Mouse (Mus musculus): ENCODE measurements at regions not wholly inside any gene's neighbourhood (a gene's known extent, or its start where the extent isn't known, plus 50 kb on each side); places are given as distances from the start of the nearest gene placed in this dataset.

DNA sequence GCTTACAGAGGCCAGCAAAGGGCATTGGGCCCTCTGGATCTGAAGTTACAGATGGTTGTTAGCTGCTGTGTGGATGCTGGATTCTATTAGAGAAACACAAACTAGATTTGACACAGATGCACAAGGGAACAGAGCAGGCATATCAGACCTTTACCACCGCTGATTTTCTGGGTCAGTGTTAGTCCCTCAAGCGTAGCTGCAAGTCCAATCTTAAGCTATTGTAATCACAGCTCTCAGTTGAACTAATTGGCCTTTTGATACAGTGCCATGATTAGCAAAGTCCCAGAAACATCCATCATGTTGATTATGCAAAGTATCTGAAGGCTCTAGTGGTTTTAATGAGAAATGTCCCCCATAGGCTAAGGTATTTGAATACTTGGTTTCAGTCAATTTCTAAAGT lies 54.2 kb upstream of the Plppr5 start:
- no peaks in the 10 kb centered on the region for H3K27me3 ChIP-seq (replicated peaks; ENCODE audit: control insufficient read depth, insufficient read depth, low read length)
- WGBS: 31% methylated on average over 2 of the region's 2 CpGs
- H3K27ac ChIP-seq (ENCODE audit: low read depth, low read length): no peak overlapping the region
- H3K4me3 ChIP-seq (ENCODE audit: low read length): no peak overlapping the region
- H3K9me3 ChIP-seq (ENCODE audit: control insufficient read depth, low read length): no peaks in the 10 kb centered on the region
- no peaks in the 10 kb centered on the region for H3K4me1 ChIP-seq (ENCODE audit: control insufficient read depth, insufficient read depth, low read depth, low read length)
- H3K4me2 ChIP-seq (ENCODE audit: low read length): no peak overlapping the region
- H3K9ac ChIP-seq (ENCODE audit: low read depth, low read length): no peak overlapping the region
- peak; percentile 37; the same call in 1 of the 2 replicates for ATAC-seq
- H3K36me3 ChIP-seq (ENCODE audit: control insufficient read depth, insufficient read depth, low read length): no peaks in the 10 kb centered on the region

- Histone ChIP-seq H3K27ac (ENCODE audit: low read depth, low read length) (no peak overlapping the region), H3K36me3 (ENCODE audit: control insufficient read depth, insufficient read depth, low read length) (no peaks in the 10 kb centered on the region), H3K9me3 (ENCODE audit: control insufficient read depth, low read length) (no peaks in the 10 kb centered on the region), H3K4me1 (ENCODE audit: control insufficient read depth, insufficient read depth, low read depth, low read length) (no peaks in the 10 kb centered on the region), H3K4me2 (ENCODE audit: low read length) (no peak overlapping the region), H3K4me3 (ENCODE audit: low read length) (no peak overlapping the region), H3K9ac (ENCODE audit: low read depth, low read length) (no peak overlapping the region), H3K27me3 (replicated peaks; ENCODE audit: control insufficient read depth, insufficient read depth, low read length) (no peaks in the 10 kb centered on the region)
- ATAC-seq: no peak
These were observed 66.5 kb upstream of the Plppr5 start for GRCm38 (mm10) chr3:117508090-117508489.

DNA sequence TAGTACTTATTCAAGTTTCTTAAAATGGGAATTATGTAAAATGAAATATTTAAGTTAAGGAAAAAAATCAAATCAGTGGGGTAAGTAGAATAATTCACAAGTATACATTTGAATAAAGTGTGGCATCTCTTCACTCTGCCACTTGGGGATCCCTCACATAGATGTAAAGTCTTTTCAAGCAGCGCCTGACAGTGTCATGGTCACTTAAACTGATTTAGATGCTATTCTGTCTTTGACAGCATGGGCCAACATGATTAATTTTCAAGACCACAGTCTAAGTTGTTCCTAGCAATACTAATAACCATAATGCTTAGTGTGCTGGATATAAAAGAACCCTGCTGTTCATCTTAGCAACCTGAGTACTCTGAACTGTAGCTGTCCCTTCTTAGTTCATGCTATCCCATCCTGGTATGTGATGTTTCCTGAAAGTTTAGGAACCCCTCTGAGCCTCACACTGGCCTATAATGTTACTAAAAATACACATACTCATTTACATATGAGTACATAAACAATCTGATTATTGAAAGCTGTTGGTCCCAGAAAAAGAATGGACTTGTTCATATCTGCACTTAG lies 68.4 kb upstream of the Plppr5 start:
- Histone ChIP-seq H3K4me2 (ENCODE audit: low read length) (no peak overlapping the region), H3K4me1 (ENCODE audit: control insufficient read depth, insufficient read depth, low read depth, low read length) (no peaks in the 10 kb centered on the region), H3K9me3 (ENCODE audit: control insufficient read depth, low read length) (no peaks in the 10 kb centered on the region), H3K27ac (ENCODE audit: low read depth, low read length) (no peak overlapping the region), H3K9ac (ENCODE audit: low read depth, low read length) (no peak overlapping the region), H3K4me3 (ENCODE audit: low read length) (no peak overlapping the region), H3K36me3 (ENCODE audit: control insufficient read depth, insufficient read depth, low read length) (no peaks in the 10 kb centered on the region), H3K27me3 (replicated peaks; ENCODE audit: control insufficient read depth, insufficient read depth, low read length) (no peaks in the 10 kb centered on the region)
- no peak for ATAC-seq
- WGBS: 27% methylated on average over 1 of the region's 1 CpGs

- H3K27me3 ChIP-seq (replicated peaks; ENCODE audit: control insufficient read depth, insufficient read depth, low read length): no peaks in the 10 kb centered on the region
- no peaks in the 10 kb centered on the region for H3K36me3 ChIP-seq (ENCODE audit: control insufficient read depth, insufficient read depth, low read length)
- H3K27ac ChIP-seq (ENCODE audit: low read depth, low read length): no peak overlapping the region
- no peaks in the 10 kb centered on the region for H3K9me3 ChIP-seq (ENCODE audit: control insufficient read depth, low read length)
- H3K4me3 ChIP-seq (ENCODE audit: low read length): no peak overlapping the region
- no peak for ATAC-seq
- H3K9ac ChIP-seq (ENCODE audit: low read depth, low read length): no peak overlapping the region
- WGBS: 18% methylated on average over 5 of the region's 5 CpGs
- H3K4me1 ChIP-seq (ENCODE audit: control insufficient read depth, insufficient read depth, low read depth, low read length): no peaks in the 10 kb centered on the region
- H3K4me2 ChIP-seq (ENCODE audit: low read length): no peak overlapping the region
These were observed 73.5 kb upstream of the Plppr5 start for GRCm38 (mm10) chr3:117501107-117501506.

DNA sequence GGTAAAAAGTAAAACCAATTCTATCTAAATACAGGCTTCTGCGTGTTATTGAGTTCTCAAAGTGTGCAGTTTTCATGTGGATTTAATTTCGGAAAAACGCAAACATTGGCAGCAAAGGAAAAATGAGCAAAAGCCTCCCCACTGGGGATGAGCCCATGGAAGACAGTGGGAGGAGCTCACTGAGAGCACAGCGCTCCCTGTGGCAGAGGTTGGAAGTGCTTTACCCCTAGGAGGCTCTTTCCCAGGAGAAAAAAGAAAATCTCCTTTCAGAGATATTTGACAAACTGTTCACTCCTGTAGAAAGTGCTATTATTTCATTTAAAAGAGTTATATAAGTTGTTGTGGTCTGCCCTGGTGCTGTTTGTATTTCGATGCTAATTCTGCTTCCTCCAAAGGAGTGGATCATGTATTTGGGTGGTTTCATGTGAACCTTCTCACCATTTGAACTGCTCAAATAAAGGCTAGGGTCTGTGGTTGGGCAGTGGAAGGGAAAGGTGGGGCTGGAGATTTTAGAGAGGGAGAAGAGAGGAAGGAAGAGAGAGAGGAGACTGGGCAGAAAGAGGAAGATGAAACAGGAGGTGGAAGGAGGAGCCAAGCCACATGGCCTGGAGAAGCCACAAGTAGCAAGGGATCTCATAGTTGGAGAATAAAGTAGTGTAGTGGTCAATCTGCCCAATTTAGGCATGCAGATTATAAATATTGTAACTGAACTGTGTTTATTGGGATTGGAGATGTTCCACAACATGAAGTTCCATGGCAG lies 76.3 kb upstream of the Plppr5 start:
- Histone ChIP-seq H3K27ac (ENCODE audit: low read depth, low read length) (no peak overlapping the region), H3K9ac (ENCODE audit: low read depth, low read length) (no peak overlapping the region), H3K4me2 (ENCODE audit: low read length) (no peak overlapping the region), H3K4me1 (ENCODE audit: control insufficient read depth, insufficient read depth, low read depth, low read length) (no peaks in the 10 kb centered on the region), H3K36me3 (ENCODE audit: control insufficient read depth, insufficient read depth, low read length) (no peaks in the 10 kb centered on the region), H3K27me3 (replicated peaks; ENCODE audit: control insufficient read depth, insufficient read depth, low read length) (no peaks in the 10 kb centered on the region), H3K9me3 (ENCODE audit: control insufficient read depth, low read length) (no peaks in the 10 kb centered on the region), H3K4me3 (ENCODE audit: low read length) (no peak overlapping the region)
- no peak for ATAC-seq
- 90% methylated on average over 5 of the region's 5 CpGs for WGBS

DNA sequence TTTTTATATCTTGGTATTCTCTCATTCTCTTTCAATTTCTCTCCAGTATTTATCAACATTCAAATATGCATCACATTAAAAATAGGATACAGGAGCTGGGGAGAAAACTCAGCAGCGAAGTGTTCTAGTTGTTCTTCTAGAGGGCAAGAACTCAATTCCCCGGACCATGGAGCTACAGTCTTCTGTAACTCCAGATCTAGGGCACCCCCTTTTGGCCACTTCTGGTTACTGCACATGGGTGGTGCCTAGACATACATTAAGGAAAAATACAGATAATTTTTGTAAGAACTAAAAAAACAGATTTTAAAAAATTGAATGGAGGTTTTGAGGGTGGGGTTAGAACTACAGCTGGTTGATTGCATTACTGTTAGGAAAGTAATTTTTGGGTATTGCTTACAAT lies 80.5 kb upstream of the Plppr5 start:
- Histone ChIP-seq H3K4me1 (ENCODE audit: control insufficient read depth, insufficient read depth, low read depth, low read length) (no peaks in the 10 kb centered on the region), H3K27me3 (replicated peaks; ENCODE audit: control insufficient read depth, insufficient read depth, low read length) (no peaks in the 10 kb centered on the region), H3K27ac (ENCODE audit: low read depth, low read length) (no peak overlapping the region), H3K36me3 (ENCODE audit: control insufficient read depth, insufficient read depth, low read length) (no peaks in the 10 kb centered on the region), H3K9ac (ENCODE audit: low read depth, low read length) (no peak overlapping the region), H3K9me3 (ENCODE audit: control insufficient read depth, low read length) (peaks cover 3% of the 10 kb centered on the region), H3K4me3 (ENCODE audit: low read length) (no peak overlapping the region), H3K4me2 (ENCODE audit: low read length) (no peak overlapping the region)
- 62% methylated on average over 2 of the region's 2 CpGs for WGBS
- no peak for ATAC-seq

DNA sequence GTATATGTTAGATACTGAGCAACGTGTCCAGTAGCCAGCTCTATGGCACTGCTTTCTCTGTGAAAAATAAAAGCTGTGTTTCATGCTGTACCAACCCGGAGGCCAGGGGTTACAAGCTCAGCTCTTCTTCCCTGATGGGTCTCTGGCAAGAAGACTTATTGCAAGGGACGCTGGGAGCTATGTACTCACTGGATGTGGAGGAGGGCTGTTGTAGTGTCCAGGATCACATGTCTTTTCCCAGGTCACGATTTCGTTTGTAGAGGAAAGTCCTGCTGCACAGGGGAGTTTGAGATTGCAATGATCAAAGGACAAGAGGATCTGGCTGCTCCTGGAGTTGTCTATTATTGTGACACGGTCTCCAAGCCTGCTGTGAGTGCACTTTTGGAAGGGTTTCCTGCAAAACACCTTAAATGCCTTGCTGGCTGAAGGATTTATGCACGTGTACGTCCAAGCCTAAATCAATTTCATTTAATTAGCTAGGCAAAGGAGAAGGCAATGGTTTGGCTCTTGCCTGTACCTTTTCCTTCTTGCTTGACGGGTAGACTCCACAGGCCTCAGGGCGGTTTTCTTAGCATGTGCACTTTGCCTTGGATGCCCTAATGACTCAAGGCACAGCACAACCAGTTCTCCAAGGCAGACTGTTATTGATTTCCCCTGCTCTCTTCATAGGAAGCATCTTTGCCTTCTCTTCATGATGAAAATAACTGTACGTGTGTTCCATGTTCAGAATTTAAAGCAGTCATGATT lies 87.2 kb upstream of the Plppr5 start:
- 74% methylated on average over 11 of the region's 11 CpGs for WGBS
- no peak for ATAC-seq
- Histone ChIP-seq H3K9me3 (ENCODE audit: control insufficient read depth, low read length) (peaks cover 3% of the 10 kb centered on the region), H3K4me3 (ENCODE audit: low read length) (no peak overlapping the region), H3K27me3 (replicated peaks; ENCODE audit: control insufficient read depth, insufficient read depth, low read length) (no peaks in the 10 kb centered on the region), H3K36me3 (ENCODE audit: control insufficient read depth, insufficient read depth, low read length) (no peaks in the 10 kb centered on the region), H3K4me1 (ENCODE audit: control insufficient read depth, insufficient read depth, low read depth, low read length) (no peaks in the 10 kb centered on the region), H3K4me2 (ENCODE audit: low read length) (no peak overlapping the region), H3K27ac (ENCODE audit: low read depth, low read length) (no peak overlapping the region), H3K9ac (ENCODE audit: low read depth, low read length) (no peak overlapping the region)

DNA sequence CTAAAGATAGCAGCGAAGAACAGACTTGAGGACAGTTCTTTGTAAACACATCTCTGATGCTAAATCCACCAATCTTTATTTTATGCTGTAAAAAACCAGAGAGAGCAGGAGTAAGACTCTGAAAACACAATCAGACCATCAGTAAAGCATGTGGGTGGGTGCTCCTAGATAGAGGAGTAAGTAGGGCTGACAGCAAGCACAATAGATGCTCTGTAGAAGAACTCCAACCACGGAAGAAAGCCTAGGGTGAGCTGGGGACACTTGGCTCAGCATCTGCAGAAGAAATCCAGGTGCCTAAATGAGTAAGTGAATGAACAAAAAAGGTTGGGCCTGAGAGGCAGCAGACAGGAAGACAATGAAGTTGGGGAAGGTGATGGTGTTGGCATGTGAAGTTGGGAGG lies 88.3 kb upstream of the Plppr5 start:
- Histone ChIP-seq H3K36me3 (ENCODE audit: control insufficient read depth, insufficient read depth, low read length) (no peaks in the 10 kb centered on the region), H3K9ac (ENCODE audit: low read depth, low read length) (no peak overlapping the region), H3K4me3 (ENCODE audit: low read length) (no peak overlapping the region), H3K27me3 (replicated peaks; ENCODE audit: control insufficient read depth, insufficient read depth, low read length) (no peaks in the 10 kb centered on the region), H3K4me1 (ENCODE audit: control insufficient read depth, insufficient read depth, low read depth, low read length) (no peaks in the 10 kb centered on the region), H3K4me2 (ENCODE audit: low read length) (no peak overlapping the region), H3K27ac (ENCODE audit: low read depth, low read length) (no peak overlapping the region), H3K9me3 (ENCODE audit: control insufficient read depth, low read length) (peaks cover 3% of the 10 kb centered on the region)
- WGBS: 77% methylated on average over 2 of the region's 2 CpGs
- no peak for ATAC-seq

DNA sequence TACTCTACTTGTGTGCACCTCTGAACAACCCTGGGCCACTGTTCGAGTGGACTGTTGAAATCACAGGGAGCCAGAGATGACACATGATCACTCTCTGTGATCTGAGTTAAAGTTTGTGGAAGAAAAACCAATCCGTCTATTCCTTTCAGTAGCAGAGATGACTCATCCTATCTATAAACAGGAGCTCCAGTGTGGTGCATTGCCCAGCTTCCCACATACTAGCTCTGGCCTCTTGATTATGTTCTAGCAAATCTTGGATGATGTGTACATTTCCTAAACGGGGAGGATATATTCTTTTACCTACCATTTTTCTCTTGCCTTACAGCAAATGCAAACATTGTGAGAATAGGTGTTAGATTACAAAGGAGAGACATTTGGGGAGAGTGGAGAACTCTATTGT lies 94.5 kb upstream of the Plppr5 start:
- Histone ChIP-seq H3K9me3 (ENCODE audit: control insufficient read depth, low read length) (no peaks in the 10 kb centered on the region), H3K4me3 (ENCODE audit: low read length) (no peak overlapping the region), H3K4me1 (ENCODE audit: control insufficient read depth, insufficient read depth, low read depth, low read length) (no peaks in the 10 kb centered on the region), H3K36me3 (ENCODE audit: control insufficient read depth, insufficient read depth, low read length) (no peaks in the 10 kb centered on the region), H3K4me2 (ENCODE audit: low read length) (no peak overlapping the region), H3K27me3 (replicated peaks; ENCODE audit: control insufficient read depth, insufficient read depth, low read length) (no peaks in the 10 kb centered on the region), H3K9ac (ENCODE audit: low read depth, low read length) (no peak overlapping the region), H3K27ac (ENCODE audit: low read depth, low read length) (no peak overlapping the region)
- ATAC-seq: no peak
- WGBS: 88% methylated on average over 3 of the region's 3 CpGs

All from hindbrain, embryonic 16.5 days (tissue).